Mouse (Mus musculus) frontal cortex, postnatal 14 days (tissue): ENCODE data around the gene Slit3.
A peak's percentile ranks its signal among the peaks of the same experiment; 100 is the strongest.

Source experiments
- DNase-seq, 2 experiments: peaks; one replicate each; pipeline ENCODE4 v3.0.0; 2022; ENCODE audit warnings: low spot score in 2 of 2

Slit3 gene

DNA sequence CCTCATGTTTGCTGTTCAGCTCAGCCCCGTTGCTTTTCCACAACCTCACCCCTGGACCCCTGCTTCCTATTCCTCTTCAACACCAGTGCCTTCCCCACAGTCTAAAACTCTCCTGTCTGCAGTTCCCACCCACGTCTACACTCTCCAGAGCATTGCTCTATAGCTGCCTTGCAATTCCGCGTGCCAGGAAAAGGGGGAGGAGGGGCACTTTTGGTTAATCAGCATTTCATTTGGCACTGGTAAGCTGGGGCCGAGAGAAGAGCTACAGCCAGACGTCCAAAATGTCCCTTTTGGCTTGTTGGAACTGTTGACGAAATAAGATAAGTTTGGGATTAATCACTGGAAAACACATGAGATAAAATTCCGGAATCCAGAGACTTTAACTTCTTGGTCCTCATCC lies 274.4 kb downstream of the Slit3 start:
- no peak for DNase-seq

DNA sequence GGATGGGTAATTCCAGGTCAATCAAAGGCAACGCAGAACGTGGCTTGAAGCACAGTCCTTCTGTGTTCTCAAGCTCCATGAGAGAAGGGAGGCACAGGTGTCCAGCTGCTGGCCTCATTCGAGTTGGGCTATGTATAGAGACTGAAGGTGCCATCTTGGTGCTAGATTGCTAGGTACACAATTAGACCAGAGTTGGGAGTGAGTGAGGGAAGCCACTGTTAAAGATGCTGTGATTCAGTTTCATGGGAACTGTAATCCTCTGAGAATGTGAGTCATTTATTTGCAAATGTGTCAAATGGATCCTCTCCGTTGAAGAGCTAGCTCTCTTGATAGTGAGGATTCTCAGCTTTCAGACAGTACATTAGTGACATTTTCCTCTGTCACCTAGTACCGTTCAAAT lies 277.3 kb downstream of the Slit3 start:
- DNase-seq, result no peak

DNA sequence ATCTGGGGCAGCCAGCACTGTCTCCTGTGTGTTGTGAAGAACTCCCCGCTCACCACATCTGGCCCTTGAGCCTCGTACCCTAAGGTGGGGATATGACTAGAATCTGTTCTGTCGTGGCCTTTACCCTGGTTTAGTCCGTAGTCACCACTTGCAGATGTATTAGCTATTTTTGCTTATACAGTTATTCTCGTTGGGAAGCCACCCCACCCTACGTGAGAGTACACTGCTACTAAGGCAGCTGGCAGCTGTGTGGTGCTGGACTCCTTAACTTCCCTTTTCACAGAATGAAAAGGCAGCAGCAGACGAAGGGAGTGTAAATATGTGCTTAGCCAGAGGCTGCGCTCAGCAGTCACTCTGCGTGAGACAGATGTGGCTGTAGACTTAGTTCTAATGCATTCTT lies 282.5 kb downstream of the Slit3 start:
- no peak for DNase-seq

DNA sequence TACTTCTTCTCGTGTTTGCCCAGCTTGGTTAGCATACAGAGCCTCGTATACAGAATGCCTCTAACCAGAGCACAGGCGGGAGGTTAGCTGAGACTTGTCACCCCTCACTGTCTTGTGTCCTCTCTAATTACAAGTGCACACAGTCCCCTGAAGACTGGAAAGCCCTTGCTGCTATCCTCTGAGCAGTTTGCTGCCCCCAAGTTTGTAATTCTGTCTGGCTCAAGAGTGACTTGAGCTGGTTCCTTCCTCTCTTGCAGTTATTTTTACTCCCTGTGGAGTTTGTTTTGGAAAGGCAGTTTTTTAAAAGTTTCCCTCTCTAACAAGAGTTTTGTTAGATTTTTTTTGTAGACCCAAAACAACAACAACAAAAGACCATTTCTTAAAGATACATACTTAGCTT lies 285.0 kb downstream of the Slit3 start:
- DNase-seq, result no peak

DNA sequence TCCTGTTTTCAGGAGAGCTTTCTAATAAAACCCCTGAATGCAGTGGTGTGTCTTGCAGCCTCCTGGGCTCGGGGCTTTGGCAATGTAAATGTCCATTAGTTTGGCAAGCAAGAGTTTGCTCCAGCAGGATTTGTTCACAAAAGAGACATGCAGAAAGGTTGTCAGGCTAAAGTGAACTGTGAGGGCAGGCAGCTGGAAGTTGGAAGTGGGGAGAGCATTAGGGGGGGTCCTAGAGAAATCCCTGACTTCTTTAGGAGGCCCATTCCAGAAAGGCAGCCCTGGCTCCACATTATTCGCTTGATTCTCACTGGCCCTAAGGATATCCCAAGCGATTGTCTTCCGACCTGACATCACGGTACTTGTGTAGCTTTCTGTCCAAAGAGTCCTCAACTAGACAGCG lies 285.5 kb downstream of the Slit3 start:
- no peak for DNase-seq

DNA sequence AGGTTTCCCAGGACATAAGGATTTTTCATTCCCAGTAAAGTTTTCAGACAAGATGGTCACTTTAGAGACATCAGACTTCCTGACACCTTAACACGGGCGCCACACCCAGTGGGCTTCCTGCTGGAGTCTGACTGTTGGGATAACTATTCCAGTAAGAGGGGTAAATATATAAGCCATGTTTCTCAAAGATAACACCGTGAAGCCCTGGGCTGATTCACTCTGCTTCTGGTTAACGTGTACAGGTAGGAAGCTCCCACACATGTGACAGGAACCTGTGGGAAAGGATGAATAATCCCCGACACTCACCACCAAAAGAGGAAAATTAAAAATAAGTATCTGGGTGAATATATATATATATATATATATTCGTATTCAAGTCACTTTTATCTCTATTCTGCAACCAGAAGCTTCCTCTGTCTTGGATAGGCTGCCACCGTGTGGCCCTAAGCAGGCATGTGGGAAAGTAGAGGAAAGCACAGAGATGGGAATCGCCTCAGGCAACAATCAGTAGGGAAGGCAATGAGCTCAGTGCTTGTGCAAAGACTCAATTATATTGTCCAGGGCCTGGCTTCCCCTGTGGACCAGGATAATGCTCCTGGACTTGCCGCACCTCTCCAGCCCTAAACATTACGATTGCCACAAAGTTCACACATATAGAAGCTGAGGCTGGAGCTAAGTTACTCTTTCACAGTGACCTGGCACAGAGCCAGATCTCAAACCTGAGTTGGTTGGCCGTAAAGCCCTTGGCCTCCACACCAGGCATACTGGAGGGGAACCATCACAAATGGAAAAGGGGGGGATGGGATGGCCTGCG lies 286.5 kb downstream of the Slit3 start:
- DNase-seq, result peak; percentile 71 to 75

DNA sequence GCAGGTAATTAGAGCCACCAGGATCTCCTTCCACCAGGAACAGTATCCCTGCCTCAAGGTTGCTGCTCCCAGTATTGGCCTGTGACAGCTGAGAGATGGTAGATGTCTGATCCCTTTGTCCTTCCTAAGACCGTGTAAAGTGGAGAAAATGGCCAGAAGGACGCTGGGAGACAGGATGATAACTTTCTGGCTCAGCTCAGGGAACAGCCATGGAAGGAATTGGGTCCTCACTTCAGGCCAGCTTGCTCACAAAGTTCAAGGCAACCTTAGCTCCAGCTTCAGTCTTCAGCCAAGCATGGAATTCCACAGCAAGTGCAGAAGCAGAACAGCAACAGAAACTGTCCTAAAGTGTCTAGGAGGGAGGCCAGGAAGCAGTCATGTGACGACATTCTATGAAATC lies 289.4 kb downstream of the Slit3 start:
- no peak for DNase-seq

DNA sequence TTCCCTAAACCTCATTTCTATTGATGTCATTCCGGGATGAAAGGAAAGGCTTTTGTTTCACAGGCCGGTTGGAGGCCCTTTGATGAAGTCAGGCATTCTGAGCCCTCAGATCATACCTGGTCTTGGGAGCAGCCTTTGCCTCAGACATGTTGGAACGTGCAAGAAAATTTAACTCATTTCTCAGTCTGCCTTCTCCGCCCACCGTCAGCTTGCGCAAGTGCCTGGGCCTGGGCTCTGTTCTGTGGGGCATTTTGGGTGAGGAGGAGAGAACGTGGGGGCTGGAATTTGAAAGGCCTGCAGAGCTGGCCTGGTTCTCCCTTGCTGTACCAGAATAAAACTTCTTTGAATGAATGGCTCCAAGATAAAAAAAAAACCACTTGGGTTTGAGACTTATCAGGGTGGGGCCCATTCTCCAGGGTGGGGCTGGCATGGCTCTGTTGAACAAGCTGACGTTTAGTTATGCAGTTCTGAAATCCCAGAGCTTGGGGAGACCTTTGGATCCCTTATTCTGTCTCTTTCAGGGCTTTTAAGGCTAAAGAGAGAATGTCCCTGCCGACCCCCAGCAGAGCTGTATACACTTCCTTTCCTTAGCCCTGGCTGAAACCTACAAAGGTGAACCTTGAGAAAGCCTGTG lies 294.9 kb downstream of the Slit3 start:
- no peak for DNase-seq

DNA sequence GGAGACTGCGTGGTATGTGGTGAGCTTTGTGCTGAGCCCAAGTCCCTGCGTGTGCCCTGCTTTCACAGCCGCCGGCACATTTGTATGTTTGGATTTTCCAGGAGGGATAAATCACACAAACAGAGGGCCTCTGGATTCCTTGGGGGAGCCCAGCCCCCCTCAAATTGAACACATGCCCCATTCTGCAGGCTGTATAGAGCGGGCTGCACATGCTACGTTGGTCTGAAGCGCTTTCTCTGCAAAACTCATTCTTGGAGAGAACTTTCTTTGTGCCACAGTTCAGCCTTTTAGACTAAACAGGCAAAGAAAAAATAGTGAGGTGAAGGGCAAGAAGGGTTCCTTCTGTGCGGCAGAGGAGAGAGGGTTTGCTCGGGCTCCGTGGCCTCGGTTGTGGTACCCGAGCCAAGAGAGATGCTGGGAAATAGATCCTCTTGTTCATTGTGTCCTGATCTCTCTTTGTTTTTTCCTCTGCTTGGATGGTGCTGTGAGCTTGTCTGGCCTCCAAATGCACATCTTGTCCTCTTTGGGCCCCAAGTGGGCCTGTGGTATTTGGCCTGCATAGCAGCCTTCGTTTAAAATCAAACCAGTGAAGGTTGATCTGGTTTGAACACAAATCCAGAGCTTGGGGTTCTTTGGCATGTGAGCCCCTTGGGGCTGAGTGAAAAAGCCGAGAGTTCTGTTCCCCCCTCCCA lies 295.5 kb downstream of the Slit3 start:
- DNase-seq, result no peak

DNA sequence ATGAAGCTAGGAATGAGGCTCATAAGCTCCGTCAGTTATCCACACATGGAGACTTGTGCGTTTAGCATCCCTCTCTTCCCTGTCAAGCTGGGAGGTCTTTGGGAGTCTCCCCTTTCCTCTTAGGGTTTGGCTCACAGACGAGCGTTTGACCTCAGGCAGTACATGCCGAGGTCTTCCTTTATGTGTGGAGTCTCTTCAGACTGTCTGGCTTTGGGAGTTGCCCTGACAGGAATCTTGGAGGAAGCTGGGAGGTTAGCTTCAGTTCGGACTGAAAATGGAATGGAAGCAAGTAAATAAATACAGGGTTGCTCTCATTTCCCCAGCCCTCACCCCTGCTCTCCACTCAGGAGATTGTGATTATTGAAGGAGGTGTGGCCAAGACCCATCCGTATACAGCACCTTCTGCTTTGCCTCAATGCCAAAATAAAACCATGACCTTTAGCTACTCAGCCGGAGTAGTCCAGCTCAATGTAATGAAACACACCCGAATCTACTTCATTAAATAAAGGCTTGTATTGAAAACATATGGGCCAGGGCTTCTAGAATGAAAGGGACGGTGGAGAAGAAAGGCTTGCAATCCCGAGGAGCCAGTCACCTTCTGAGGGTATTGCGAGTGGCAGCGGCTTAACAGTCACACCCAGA lies 297.0 kb downstream of the Slit3 start:
- no peak for DNase-seq

DNA sequence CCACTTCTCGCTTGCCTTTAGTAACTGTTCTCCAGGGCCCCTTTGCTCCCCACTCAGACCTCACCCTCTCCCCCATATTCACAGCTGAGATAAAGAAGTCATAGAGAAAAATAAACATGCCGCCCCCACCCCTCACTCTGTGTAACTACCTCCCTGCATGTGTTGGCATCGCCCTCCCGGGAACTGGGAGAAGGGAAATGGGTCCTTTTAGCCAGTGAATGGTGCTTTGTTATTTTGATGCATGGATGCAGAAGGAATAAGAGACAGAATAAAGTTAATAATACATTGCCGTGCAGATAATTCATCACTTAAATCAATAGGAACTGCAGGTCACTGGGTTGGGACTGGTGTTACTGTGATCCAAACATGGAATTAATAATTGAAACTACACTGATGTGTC lies 298.0 kb downstream of the Slit3 start:
- no peak for DNase-seq

DNA sequence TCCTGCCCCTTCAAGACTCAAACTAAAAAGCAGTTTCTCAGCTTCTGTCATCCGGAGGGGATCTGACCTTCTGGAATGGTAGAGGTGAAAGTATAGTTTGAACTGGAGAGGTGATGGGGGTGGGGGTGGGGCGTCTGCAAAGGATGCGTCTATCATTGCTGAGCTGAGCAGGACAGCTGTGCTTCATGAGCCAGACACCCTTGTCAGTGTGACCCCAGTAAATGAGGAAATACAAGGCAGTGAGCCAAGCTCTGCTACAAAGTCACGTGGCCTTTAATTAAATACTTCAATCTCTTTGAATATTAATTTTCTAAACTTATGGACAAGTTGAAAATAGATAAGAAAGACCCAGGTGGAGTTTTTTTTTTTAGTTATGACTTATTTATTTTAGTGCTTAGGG lies 300.7 kb downstream of the Slit3 start:
- no peak for DNase-seq

DNA sequence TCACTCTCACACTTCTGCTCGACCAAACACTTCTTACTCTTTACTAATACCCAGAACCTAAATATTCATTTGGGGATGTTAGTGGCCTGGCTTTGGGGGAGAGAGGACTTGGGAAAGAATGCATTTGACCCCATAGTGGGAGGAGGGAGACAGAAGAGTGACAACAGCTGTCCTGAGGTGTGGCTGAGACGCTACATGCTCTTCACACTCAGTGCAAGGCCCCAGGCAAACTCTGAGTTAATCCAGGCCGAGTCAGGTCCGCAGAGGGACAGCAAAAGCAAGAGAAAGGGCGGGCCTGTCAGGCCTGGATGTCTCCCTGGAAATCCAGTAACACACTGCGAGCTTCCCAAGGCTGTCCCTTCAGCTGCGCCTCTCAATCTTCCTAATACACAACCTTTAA lies 307.0 kb downstream of the Slit3 start:
- no peak for DNase-seq

DNA sequence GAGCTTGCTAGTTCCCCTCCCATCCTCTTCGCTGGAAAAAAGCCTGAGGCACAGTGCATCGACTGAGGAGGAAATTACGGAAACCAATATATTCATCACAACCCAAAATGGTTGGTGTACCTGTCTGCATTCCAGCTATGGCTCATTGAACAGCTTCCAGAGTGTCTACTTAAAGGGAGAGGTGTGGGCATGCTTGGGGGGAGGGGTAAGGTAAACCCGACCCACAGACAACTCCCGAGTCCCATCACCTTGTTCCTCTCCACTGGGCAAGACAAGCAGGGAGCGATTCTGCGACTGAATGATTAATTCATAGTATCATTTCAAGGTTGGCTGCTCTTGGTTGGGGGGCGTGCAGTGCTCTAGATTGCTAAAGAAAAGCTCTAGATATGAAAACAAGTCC lies 310.1 kb downstream of the Slit3 start:
- DNase-seq, result no peak

DNA sequence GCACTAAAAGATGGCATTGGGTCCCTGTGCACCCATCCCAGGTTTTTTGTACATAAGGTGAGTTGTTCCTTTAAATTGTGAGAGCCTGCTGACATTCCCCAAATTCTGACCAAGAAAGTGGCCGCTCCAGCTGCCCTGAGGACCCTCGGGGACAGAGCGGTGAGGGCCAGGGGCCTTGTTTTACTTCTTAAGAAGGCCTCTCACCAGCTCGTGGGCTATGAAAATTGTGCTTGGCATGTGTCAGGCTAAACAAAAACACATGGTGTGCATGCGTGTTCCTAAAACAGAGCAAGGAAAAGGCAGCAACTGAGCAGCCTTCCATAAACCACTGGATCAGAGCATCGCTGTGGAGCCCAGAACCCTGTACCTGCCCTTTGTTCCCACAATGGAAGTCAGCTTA lies 316.5 kb downstream of the Slit3 start:
- no peak for DNase-seq

DNA sequence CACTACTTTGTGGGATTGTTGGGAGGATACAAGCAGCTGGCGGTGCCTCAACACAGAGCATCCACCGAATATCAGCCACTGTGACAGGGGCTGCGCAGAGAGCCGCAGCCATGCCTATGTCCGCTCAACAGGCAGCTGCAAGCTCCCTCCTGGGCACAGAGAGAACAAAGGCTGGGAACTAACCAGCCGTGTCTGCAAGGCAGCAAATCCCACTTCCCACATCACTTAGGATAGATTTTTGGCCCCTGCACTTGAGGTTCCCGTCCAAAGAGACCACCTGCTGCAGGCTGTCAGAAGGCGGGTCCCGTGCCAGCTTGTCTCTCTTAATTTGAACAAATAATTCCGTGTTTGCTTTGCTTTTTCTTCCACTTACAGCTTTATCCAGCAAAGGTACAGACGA lies 319.2 kb downstream of the Slit3 start:
- DNase-seq, result no peak

DNA sequence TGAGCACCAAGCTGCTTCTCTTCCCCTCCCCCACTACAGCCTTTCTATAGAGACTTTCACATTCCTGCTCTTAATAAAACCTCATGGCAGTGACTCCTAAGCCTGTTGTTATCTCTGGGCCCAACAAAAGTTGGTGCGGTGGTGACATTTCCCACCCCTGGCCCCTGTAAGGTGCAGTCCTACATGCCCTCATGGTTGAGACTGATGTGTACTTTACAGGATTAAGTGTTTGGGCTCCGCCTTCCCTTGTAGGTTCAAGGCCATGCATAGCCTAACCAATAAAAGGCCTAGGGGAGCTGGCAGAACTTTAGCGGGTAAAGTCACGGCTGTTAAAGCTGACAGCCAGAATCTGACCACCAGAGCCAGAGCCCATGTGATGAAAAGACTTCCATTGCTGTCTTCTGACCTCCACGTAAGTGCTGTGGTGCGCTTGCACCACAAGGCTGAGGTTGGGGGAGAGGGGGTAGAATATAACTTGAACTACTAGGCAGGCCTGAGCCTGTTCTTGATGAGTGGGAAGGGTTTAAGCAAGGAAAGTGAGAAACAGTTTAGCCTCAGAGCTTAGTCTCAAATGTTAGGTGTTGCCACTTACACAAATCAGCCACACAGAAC lies 323.6 kb downstream of the Slit3 start:
- DNase-seq, result no peak

DNA sequence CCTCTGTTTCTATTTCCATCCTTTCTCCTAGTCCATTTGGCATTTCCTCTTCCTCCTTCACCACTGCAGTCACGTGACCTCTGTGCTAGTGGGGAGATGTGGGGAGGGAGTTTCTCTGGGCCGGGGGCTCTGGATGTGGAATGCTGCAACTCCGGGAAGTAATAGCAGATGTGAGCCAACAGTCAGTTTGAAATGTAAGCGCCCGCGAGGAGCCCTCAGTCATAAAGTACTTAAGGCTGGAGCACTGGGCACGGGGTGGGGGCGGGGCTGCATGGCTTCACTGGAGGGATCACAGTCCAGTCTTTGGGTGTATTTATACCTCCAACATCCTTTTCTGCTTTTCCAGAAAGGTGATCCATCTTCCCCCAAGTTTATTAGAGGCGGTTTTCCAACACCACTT lies 326.9 kb downstream of the Slit3 start:
- no peak for DNase-seq

DNA sequence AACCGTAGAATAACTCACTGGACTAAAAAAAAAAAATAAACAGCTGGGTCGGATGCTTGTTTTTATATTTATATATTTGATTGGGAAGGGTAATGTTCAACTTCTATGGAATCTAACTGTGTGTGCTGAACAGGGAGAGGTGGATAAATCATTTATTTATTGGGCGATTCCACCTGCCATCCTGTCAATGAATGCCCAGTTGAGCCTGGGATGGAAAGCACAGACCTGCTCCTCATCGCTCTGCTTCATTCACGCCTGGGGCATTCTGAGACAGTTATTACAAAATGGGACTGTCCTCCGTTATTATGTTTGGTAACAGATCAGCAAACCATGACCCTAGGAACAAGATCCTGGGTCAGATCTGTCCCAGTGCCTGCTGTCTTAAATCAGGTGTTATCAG lies 328.2 kb downstream of the Slit3 start:
- no peak for DNase-seq

DNA sequence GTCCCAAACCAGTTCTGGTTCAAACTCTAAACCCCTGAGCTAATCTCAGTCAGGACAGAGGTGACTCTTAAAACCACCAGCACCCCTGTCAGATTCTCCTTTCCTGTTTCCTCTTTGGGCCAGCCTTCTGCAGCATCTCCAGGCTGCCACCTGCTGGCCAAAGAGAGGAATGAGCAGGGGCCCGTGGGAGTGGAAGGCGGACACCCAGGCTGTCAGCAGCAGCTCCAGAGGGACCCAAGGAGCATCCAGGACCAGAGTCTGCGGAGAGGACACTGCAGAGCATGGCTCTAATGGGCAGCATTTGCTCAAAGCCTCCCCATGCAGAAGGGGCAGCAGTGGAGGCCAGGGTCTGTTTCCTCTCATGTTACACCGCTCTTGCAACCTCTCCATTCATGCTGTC lies 330.6 kb downstream of the Slit3 start:
- DNase-seq, result peak; percentile 41 to 63

DNA sequence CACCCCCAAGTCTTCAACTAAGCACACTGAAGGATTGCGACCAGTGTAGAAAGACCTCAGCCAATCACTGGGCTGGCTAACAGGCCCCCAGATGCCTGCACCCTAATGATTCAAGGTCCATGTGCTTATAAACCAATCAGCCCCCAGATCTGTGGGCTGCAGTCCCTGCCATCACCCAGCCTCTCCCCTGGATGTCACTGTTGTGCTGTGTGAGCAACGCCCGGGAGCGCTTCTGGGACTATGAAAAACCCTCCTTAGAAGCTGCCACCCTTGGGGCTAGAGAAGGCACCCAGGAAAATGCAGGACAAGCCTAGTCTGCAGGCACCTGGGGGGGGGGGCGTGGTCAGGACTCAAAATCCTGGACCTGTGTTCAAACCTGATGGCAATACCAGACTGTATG lies 331.4 kb downstream of the Slit3 start:
- DNase-seq, result peak in 1 of 2 experiments; percentile 45

DNA sequence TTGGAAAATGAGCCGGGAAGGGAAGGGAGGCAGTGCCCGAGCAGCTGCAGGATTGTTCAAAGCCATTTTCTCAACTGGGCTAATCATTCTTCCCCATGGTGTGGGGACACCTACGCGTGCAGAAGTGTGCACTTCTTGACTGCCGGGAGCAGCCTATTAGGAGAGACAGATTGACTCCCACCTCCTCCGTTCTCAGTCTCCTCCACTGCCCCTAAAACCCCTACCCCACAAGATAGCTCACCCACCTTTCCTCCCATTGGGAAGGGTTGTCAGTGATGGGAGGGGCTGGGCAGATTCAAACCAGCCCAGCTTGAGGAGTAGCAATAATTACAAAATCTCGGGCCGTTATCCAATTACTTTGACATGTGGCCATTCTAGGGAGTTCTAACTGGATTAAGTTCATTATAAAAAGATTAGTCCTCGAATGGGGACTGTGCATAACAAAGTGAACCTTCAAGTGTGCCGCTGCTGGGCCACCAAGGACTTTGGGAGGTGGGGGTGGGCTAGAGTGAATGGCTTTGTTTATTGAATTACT lies 333.2 kb downstream of the Slit3 start:
- DNase-seq, result no peak
